Mouse (Mus musculus): ENCODE measurements around the gene Olfr786.

- TF ChIP-seq MAFK (IDR thresholded peaks at IDR 0.05; ENCODE audit: insufficient read depth, low read depth, low read length) = no peak
- TF ChIP-seq CHD2 (IDR thresholded peaks at IDR 0.05; ENCODE audit: low read depth, low read length) = no peak
- no peak for TF ChIP-seq ZC3H11A (IDR thresholded peaks at IDR 0.05; ENCODE audit: borderline replicate concordance, low read depth, low read length)
- TF ChIP-seq ZNF384 (IDR thresholded peaks at IDR 0.05; ENCODE audit: low read depth, low read length) = no peak
Measured at GRCm38 (mm10) chr10:129484452-129484851, 57.3 kb downstream of the Olfr786 start, which contains the start of gene Olfr789.

Measured in ES-E14 (cell line).